Mouse (Mus musculus): ENCODE data around the gene Trhde.

The Trhde gene

GRCm38 (mm10) chr10:114762125-114762524 is 40.0 kb downstream of the Trhde start:
- Histone ChIP-seq H3K27me3 (ENCODE audit: control insufficient read depth, insufficient read depth, low read length, poor library complexity, severe bottlenecking) (no peaks in the 10 kb centered on the region), H3K36me3 (ENCODE audit: control insufficient read depth, insufficient read depth, low read length, poor library complexity, severe bottlenecking) (no peaks in the 10 kb centered on the region)
- no peak for DNase-seq (ENCODE audit: low read depth, low spot score)

- no peaks in the 10 kb centered on the region for H3K27me3 ChIP-seq (ENCODE audit: control insufficient read depth, insufficient read depth, low read length, poor library complexity, severe bottlenecking)
- no peak for DNase-seq (ENCODE audit: low read depth, low spot score)
- H3K36me3 ChIP-seq (ENCODE audit: control insufficient read depth, insufficient read depth, low read length, poor library complexity, severe bottlenecking), result no peaks in the 10 kb centered on the region
Measured at GRCm38 (mm10) chr10:114759240-114759639, 42.9 kb downstream of the Trhde start.

- DNase-seq (ENCODE audit: low read depth, low spot score), result no peak
- Histone ChIP-seq H3K27me3 (ENCODE audit: control insufficient read depth, insufficient read depth, low read length, poor library complexity, severe bottlenecking) (no peaks in the 10 kb centered on the region), H3K36me3 (ENCODE audit: control insufficient read depth, insufficient read depth, low read length, poor library complexity, severe bottlenecking) (no peaks in the 10 kb centered on the region)
Measured at GRCm38 (mm10) chr10:114758614-114759013, 43.5 kb downstream of the Trhde start.

GRCm38 (mm10) chr10:114742755-114743705 is 59.1 kb downstream of the Trhde start:
- no peak for DNase-seq (ENCODE audit: low read depth, low spot score)
- Histone ChIP-seq H3K27me3 (ENCODE audit: control insufficient read depth, insufficient read depth, low read length, poor library complexity, severe bottlenecking) (no peaks in the 10 kb centered on the region), H3K36me3 (ENCODE audit: control insufficient read depth, insufficient read depth, low read length, poor library complexity, severe bottlenecking) (no peaks in the 10 kb centered on the region)

GRCm38 (mm10) chr10:114739916-114740315 is 62.2 kb downstream of the Trhde start:
- Histone ChIP-seq H3K36me3 (ENCODE audit: control insufficient read depth, insufficient read depth, low read length, poor library complexity, severe bottlenecking) (no peaks in the 10 kb centered on the region), H3K27me3 (ENCODE audit: control insufficient read depth, insufficient read depth, low read length, poor library complexity, severe bottlenecking) (no peaks in the 10 kb centered on the region)
- no peak for DNase-seq (ENCODE audit: low read depth, low spot score)

GRCm38 (mm10) chr10:114737581-114737980 is 64.5 kb downstream of the Trhde start:
- Histone ChIP-seq H3K36me3 (ENCODE audit: control insufficient read depth, insufficient read depth, low read length, poor library complexity, severe bottlenecking) (no peaks in the 10 kb centered on the region), H3K27me3 (ENCODE audit: control insufficient read depth, insufficient read depth, low read length, poor library complexity, severe bottlenecking) (no peaks in the 10 kb centered on the region)
- no peak for DNase-seq (ENCODE audit: low read depth, low spot score)

GRCm38 (mm10) chr10:114736377-114736776 is 65.7 kb downstream of the Trhde start:
- no peaks in the 10 kb centered on the region for H3K36me3 ChIP-seq (ENCODE audit: control insufficient read depth, insufficient read depth, low read length, poor library complexity, severe bottlenecking)
- no peaks in the 10 kb centered on the region for H3K27me3 ChIP-seq (ENCODE audit: control insufficient read depth, insufficient read depth, low read length, poor library complexity, severe bottlenecking)
- no peak for DNase-seq (ENCODE audit: low read depth, low spot score)

GRCm38 (mm10) chr10:114735678-114736077 is 66.4 kb downstream of the Trhde start:
- Histone ChIP-seq H3K36me3 (ENCODE audit: control insufficient read depth, insufficient read depth, low read length, poor library complexity, severe bottlenecking) (no peaks in the 10 kb centered on the region), H3K27me3 (ENCODE audit: control insufficient read depth, insufficient read depth, low read length, poor library complexity, severe bottlenecking) (no peaks in the 10 kb centered on the region)
- DNase-seq (ENCODE audit: low read depth, low spot score), result no peak

GRCm38 (mm10) chr10:114735111-114735510 is 67.0 kb downstream of the Trhde start:
- no peak for DNase-seq (ENCODE audit: low read depth, low spot score)
- no peaks in the 10 kb centered on the region for H3K27me3 ChIP-seq (ENCODE audit: control insufficient read depth, insufficient read depth, low read length, poor library complexity, severe bottlenecking)
- H3K36me3 ChIP-seq (ENCODE audit: control insufficient read depth, insufficient read depth, low read length, poor library complexity, severe bottlenecking), result no peaks in the 10 kb centered on the region

GRCm38 (mm10) chr10:114725591-114725990 is 76.5 kb downstream of the Trhde start:
- no peaks in the 10 kb centered on the region for H3K36me3 ChIP-seq (ENCODE audit: control insufficient read depth, insufficient read depth, low read length, poor library complexity, severe bottlenecking)
- no peak for DNase-seq (ENCODE audit: low read depth, low spot score)
- H3K27me3 ChIP-seq (ENCODE audit: control insufficient read depth, insufficient read depth, low read length, poor library complexity, severe bottlenecking), result no peaks in the 10 kb centered on the region

GRCm38 (mm10) chr10:114701791-114702190 is 100.3 kb downstream of the Trhde start:
- H3K36me3 ChIP-seq (ENCODE audit: control insufficient read depth, insufficient read depth, low read length, poor library complexity, severe bottlenecking), result no peaks in the 10 kb centered on the region

GRCm38 (mm10) chr10:114671791-114672415 is 130.2 kb downstream of the Trhde start:
- Histone ChIP-seq H3K36me3 (ENCODE audit: control insufficient read depth, insufficient read depth, low read length, poor library complexity, severe bottlenecking) (no peaks in the 10 kb centered on the region), H3K27me3 (ENCODE audit: control insufficient read depth, insufficient read depth, low read length, poor library complexity, severe bottlenecking) (no peaks in the 10 kb centered on the region)
- no peak for DNase-seq (ENCODE audit: low read depth, low spot score)

More at GRCm38 (mm10) chr10:114701791-114702190, 100.3 kb downstream of the Trhde start:
- DNase-seq (ENCODE audit: low read depth, low spot score), result no peak
- H3K27me3 ChIP-seq (ENCODE audit: control insufficient read depth, insufficient read depth, low read length, poor library complexity, severe bottlenecking), result no peaks in the 10 kb centered on the region

- Histone ChIP-seq H3K27me3 (ENCODE audit: control insufficient read depth, insufficient read depth, low read length, poor library complexity, severe bottlenecking) (no peaks in the 10 kb centered on the region), H3K36me3 (ENCODE audit: control insufficient read depth, insufficient read depth, low read length, poor library complexity, severe bottlenecking) (no peaks in the 10 kb centered on the region)
- DNase-seq (ENCODE audit: low read depth, low spot score), result no peak
Measured at GRCm38 (mm10) chr10:114593046-114593445, 209.1 kb downstream of the Trhde start.

- DNase-seq (ENCODE audit: low read depth, low spot score), result no peak
- no peaks in the 10 kb centered on the region for H3K36me3 ChIP-seq (ENCODE audit: control insufficient read depth, insufficient read depth, low read length, poor library complexity, severe bottlenecking)
- no peaks in the 10 kb centered on the region for H3K27me3 ChIP-seq (ENCODE audit: control insufficient read depth, insufficient read depth, low read length, poor library complexity, severe bottlenecking)
Measured at GRCm38 (mm10) chr10:114578926-114579325, 223.2 kb downstream of the Trhde start.

- H3K27me3 ChIP-seq (ENCODE audit: control insufficient read depth, insufficient read depth, low read length, poor library complexity, severe bottlenecking), result no peaks in the 10 kb centered on the region
- H3K36me3 ChIP-seq (ENCODE audit: control insufficient read depth, insufficient read depth, low read length, poor library complexity, severe bottlenecking), result no peaks in the 10 kb centered on the region
- DNase-seq (ENCODE audit: low read depth, low spot score), result no peak
Measured at GRCm38 (mm10) chr10:114567891-114568290, 234.2 kb downstream of the Trhde start.
